Mouse (Mus musculus) brain, embryonic 14.5 days (tissue): ENCODE measurements around the gene Gmppb.

Experiments used
- CTCF ChIP-seq: fragments of 200-500 bp; IDR thresholded peaks from 2 replicates; pipeline ENCODE4 v1.5.1; 2012; ENCODE audit warnings: inconsistent platforms, mild to moderate bottlenecking, moderate library complexity, borderline replicate concordance; ENCODE audit not compliant: insufficient read depth, insufficient read length; ENCODE audit errors: extremely low read depth
- POLR2A ChIP-seq: fragments of 200-500 bp; IDR thresholded peaks from 2 replicates; pipeline ENCODE4 v1.6.1; 2012; ENCODE audit warnings: mild to moderate bottlenecking, inconsistent platforms, borderline replicate concordance; ENCODE audit not compliant: poor library complexity, insufficient read depth, insufficient read length, severe bottlenecking; ENCODE audit errors: extremely low read depth

DNA sequence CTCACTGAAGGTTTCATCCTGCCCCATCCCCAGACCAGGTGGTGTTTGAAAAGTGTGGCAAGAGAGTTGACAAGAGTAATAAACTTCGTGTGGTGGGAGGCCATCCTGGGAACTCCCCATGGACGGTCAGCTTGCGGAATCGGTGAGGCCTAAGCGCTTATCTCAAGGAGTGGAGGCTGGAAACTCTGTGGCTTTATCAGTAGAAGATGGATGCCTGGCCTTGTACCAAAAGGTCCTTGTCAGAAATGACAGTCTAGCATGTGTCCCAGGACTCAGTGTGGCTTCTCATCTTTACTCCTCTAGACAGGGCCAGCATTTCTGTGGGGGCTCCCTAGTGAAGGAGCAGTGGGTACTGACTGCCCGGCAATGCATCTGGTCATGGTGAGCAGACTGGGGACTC, 34.5 kb downstream of the Gmppb start:
- TF ChIP-seq CTCF = no peak
- TF ChIP-seq POLR2A = no peak
